Mouse (Mus musculus) urinary bladder, postnatal 36 days (tissue): Measurements from ENCODE around the gene Foxo1.
A peak's percentile ranks its signal among the peaks of the same experiment; 100 is the strongest.

Experiments used
- DNase-seq, 2 experiments: peaks; one replicate each; pipeline ENCODE4 v3.0.0; 2022; ENCODE audit warnings: low spot score in 2 of 2, mixed read lengths in 1 of 2

Foxo1 gene

DNA sequence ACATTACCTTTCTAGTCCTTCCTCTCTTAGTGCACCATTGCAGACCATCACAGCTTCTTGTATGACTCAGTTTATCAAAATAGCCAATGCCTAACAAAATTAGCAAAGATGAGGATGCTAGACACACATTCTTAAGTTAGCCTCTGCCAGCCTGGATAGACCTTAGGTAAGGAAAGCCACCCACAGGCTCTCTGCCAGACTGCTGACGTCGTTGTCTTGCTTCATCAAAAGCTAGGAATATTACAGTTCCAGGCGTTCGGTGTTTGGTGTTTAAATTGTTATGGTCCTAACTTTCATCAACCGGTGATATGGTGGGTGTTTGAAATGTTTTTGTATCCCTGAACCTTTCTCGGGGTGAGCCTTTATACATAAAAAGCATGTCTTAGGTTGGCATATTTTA lies 96.4 kb downstream of the Foxo1 start:
- no peak for DNase-seq

DNA sequence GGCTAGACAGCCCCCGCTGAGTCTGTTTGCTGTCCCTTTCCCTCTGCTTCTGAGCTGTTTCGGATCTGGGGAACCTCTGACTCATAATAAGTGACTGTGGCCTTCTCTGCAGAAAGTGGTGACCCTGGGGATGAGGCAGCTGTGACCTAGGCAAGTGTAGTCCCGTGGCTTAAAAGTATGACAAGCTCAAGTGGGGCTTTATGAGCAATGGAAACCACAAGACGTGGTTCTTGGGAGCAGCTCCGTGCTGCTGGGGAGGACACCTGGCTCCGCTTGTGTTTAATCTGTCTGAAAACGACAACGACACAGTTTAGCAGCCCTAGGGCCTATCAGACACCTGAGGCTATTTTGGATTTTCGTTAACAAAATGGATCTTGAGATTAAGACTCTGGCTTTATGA lies 101.1 kb downstream of the Foxo1 start:
- DNase-seq: no peak

DNA sequence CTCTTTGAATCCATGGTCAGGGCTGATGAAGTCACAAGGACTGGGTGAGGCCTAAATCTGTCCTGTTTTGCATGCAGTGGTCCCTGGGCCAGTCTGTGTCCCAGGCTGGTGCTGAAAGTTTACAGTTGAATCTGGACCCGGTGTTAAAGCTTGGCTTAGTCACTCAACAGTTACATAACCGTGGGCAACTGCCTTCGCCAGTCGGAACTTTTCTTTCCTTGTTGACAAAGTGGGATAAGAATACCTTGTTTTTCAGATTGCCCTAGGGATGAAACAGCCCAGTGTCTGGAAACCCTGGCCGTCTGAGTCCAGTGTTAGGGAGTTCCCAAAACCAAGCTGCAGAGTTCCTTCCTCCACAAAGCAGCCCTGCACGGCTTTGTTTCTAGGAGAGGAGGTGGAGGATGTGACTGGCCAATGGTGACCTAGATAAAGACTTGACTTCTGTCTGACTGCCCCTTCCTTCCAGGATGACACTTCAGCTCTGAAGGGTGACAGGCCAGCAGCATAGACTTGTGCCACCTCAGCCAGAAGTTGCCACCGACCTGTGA lies 101.8 kb downstream of the Foxo1 start:
- no peak for DNase-seq

DNA sequence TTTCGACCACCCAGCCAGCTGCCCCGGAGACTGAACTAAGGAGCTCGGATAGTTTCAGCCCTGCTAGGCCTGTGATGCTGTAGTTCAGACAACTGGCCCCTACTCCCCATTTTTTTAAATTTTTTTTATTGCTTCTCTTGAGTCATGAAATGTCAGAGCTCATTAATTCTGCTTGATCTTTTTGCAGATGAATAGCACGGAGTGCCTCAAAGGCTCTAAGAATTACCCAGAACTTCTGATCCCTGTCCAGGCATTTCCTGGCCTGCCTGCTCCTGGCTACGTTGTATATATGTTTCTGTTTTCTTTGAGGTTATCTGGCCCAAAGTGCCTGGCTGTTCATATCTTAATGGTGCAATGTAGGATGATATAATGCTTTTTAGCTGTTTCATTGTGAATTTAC lies 108.8 kb downstream of the Foxo1 start:
- no peak for DNase-seq

DNA sequence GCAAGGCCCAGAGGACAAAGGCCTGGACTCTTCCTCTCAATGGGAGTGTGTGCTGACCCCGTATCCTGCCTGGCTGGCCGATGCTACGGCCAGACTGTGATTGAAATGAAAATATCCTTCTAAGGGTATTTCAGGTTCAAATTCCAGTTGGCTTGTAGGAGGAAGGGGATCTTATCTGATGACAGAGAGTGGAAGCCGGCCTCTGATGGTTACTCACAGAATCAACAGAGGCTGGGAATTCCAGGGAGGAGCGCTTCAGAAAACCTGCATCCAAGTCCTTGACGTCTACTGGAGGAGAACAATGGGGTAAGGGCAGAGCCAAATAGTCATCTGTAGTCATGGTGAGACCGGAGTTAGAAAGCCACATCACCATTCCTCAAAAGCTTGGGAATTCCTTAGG lies 115.2 kb downstream of the Foxo1 start:
- DNase-seq: no peak

DNA sequence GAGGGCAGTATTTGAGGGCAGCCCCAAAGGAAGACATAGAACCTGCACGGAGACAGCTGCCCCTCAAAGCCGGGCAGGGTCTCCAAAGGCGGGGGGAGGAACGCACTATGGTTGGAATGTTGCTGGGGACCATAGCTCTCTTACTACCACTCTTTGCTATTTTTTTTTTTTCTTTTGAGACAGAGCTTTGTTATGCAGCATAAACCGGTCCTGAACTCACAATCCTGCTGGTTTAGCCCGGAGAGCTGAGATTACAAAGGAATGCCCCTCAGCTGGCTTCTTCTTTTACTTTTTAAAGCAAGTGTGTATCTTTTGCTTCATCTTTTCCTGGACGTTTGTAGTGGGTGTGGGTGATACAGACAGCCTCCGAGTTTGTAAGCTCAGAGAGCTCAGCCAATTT lies 118.2 kb downstream of the Foxo1 start:
- DNase-seq: no peak

DNA sequence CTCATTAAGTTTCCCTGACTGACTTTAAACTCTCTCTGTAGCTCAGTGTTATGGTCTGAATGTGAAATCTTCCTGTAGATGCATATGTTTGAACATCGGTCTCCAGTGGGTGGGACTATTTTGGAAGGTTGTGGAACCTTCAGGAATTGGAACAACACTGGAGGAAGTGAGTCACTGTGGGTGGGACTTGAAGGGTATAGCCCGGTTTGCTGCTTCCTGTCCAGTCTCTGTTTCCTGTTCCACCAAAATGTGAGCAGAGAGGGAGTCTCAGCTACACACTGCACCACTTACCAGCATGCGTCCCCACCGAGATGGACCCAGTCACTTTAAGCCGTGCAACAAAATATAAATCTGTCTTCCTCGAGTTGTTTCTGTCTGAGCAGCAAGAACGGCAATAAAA lies 122.2 kb downstream of the Foxo1 start:
- no peak for DNase-seq

DNA sequence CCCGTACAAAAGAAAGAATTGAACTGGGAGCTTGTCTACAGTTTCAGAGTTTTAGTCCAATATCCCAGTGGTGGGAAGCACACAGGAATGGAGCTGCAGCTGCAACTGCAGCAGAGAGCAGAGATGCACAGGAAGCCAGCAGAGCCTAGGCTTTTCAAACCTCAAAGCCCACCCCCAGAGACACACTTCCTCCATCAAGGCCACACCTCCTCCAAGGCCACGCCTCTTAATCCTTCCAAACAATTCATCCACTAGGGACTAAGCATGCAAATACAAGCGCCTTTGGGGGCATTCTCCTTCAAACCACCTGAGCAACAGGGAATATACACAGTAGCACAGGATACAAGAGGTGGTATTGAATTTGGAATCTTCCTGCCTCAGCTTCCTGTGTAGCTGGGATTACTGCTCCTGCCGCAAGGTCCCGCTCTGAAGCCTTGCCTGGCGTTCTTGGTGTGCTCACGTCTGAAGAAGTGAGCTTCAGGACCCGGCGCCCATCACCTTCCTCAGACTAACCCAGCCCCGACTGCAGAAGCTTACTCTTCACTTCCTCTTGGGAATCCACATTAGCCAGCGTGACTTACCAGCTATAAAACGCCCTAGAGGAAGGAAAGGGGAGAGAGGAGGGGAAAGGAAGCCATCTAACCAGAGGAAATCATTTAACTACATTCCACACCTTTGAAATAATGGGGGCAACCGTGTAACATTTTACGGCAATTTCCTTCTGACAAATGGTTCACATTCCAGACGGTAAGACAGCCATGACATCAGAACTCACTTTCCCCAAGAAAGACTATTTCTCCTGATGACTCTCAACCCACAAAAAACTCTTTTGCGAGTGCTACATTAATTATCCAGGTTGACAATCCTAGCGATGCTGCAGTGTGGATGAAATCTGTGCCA lies 122.9 kb downstream of the Foxo1 start:
- no peak for DNase-seq

DNA sequence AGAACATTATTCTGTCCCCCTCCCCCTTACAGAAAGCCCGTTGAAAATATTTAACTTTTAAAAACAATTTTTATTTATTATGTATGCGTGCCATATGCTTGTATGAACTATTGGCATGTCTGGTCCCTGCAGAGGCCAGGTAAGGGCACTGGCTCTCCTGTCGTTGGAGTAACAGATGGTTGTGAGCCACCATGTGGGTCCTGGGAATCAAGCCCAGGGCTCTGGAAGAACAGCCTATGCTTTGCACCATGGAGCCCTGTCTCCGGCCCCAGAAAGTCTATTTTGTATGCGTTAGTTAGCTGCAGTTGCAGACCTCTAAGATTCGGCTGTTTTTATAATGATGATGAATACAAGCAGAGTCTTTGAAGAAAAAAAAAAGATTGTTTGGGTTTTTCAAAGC lies 123.8 kb downstream of the Foxo1 start:
- DNase-seq: no peak

DNA sequence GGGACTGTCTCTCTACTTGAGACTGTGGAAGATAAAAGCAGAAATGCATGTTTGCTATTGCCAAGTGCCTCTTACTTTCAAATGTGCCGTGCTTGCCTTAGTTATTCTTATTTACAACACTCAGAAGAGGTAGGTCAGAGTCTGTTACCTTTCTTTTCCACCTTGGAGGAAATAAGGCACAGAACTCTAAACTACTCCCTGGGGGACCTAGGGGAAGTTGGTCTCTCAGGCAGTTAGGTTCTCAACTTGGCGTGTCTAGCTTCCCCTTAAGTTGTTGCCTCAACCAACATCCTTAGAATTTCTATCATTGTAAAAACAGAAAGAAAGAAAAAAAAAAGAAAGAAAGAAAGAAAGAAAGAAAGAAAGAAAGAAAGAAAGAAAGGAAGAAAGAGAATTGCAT lies 124.4 kb downstream of the Foxo1 start:
- DNase-seq: no peak

DNA sequence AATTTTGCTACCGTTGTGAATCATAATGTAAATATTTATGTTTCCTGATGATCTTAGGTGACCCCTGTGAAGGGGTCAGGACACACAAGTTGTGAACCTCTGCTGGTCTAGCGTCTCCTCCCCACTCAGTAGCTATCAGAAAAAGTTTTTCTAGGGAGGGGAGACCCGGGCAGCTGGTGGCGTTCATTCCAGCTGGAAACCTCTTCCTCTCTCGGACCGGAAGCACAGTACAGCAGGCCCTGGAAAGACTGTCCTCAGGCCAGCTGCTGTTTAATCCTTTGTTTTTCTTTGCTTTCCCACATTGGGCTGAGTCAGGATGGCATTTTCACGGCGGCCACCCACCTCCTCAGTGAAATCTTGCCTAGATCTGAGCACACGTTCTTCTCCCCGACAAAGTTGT lies 125.0 kb downstream of the Foxo1 start:
- no peak for DNase-seq

DNA sequence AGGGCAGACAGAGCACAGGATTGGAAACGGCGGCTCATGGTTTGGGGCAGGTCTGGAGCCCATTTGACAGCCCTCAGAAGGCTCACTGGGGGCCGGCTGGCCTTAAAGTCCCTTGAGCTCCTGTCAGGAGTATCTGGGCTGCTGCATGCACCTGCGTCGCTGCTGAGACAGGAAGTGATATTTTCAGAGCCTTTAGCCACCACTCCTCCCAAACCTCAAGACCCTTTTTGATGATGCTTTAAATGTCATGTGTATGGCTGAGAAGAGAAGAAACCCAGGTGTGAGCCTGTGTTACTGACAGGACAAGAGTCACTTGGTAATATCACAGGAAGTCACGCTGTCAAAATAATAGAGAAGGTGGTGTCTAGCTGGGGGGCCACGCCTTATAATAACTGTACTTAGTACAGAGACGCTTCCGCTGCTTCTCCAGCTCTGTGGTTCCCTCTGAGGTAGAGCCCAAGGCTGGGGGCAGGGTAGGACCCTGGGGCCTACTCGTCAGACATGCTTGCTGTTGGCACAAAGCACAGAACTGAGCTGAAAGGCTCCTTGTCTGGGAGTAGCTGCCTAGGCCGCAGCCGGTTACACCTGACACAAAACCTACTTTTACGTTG lies 128.1 kb downstream of the Foxo1 start:
- DNase-seq: no peak

DNA sequence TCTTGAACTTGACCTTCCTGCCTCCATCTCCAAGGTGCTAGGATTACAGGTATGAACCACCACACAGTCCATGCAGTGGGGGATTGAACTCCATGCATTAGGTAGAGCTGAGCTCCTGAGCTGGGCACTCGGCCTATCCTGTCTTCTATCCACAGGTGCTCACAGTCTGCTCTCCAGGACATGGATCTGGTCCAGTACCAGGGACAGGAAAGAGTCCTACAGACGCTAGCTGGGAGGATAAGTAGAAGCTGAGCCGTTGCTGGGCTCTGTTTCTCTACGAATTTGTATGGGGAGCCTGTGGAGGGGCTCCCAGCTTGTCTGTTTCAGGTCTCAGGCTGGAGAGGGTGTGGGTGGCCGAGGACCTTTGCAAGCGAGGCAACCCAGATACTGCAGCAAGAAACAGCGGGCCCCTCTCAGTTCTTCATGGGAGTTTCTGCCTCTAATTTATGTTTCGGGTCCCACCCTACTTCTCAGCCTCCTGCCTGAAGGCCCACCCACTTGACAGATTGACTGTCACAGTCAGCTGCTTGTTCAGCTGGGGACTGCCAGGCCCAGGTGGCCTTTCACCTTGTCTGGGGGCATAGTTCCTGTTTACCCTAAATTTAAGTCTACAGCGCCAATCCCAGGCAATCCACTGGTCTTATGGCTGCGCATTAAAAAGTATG lies 128.9 kb downstream of the Foxo1 start:
- DNase-seq: no peak

DNA sequence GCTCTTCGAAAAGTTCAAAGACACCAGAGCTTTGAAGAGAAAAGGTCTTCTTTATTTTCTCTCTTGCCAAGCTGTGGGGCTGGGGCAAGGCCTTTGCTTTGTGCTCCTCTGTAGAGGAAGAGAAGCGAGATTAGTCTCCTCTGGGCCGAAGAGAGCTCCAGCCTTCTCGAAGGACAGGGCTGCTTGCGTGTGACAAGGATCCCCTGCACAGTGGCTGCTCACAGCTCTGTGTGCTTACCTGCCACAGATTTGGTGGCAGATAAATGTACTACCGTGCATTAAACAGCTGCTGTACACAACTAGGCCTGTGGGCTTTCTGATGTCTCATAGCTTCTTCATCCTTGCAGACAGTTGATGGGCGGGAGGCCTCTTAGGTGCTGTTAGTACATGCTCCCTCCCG lies 129.8 kb downstream of the Foxo1 start:
- no peak for DNase-seq

DNA sequence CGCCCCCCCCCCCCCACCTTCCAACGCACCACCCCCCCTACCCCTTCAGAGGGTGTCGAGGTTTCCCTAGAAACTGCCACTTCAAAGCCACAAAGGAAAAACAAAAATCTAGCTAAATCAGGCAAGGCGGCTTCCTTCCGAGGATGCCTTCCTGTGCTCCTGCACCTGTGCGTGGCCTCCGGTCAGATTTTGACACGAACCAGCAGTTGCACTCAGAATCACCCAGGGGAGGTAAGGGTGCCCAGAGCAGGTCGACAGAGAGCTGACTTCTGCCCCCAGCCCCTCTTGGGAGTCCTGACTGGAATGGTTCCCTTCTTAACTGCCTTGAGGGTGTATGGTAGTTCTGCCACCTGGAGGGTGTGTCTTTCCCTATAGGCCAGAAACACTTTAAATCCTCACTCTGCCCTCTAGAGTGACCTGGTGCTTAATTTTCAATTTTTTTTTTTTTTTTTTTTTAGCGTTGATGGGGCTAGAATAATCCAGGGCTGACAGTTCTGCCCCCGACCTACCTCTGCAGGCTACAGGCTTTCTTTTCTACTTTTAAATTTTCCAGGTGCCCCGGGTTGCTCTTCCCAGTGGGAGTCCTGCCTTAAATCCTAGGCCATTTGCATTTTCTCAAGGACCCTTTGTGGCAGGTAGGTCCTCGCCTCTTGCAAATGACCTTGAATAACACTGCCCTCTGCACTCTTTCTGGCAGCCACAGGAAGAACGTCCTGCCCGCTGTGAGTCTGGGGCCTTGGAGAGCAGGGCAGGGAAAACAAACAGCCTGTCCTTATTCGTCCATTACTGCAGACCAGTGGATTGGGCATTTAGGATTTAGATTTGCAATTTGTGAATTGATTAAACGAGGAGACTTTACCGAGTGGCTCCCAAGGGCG lies 132.4 kb downstream of the Foxo1 start:
- DNase-seq: no peak

DNA sequence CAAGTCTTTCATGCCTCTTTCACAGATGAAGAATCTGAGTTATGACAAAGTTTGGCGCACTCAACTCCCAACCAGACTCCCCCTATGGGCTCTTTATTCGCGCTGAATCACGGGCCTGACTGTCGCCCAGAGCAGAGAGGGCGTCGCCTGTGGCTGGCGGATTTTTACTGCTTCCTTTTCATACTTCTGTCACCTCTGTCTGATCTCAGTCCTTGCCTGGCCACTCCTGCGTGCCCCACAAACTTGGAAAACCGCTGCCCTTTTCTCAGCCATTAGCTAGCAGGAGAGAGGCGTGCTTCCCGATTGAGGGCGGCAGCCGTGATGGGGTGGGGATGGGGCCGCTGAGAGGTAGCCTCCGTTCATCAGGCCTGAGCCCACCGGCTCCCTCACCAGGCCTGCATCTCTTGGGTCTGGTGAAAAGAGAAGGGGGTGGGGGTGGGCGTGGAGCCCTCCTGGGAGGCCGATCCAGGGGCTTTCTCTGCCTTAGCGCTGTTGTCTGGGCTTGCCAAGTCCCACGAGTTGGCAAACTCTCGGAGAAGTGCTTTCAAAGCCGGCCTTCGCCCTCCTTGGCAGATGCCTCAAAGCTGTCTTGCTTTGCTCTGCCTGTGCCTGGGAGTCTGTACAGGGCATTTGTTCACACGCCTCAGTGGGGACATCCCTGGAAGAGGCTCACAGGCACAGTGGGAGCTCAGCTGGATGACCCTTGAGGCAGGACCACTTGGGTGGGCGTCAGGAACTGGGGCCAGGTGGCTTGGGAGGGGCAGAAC lies 133.2 kb downstream of the Foxo1 start:
- peak; percentile 35 to 72 for DNase-seq
